Mouse (Mus musculus) myocyte (in vitro differentiated cells): ENCODE measurements around the gene Gm10188. TPM values are rescaled to one million over a fixed set of nuclear protein-coding genes. Genes with fewer than 3 reads are reported as not detected.
A peak's percentile ranks its signal among the peaks of the same experiment; 100 is the strongest.

Experiments used
- H3K27me3 ChIP-seq: one replicate; pipeline ENCODE4 v1.6.1; 2011; ENCODE audit not compliant: control insufficient read depth, insufficient read depth, insufficient read length
- H3K36me3 ChIP-seq: one replicate; pipeline ENCODE4 v1.6.1; 2011; ENCODE audit not compliant: control insufficient read depth, insufficient read depth
- H3K4me2 ChIP-seq: one replicate; pipeline ENCODE4 v1.6.1; 2011; ENCODE audit warnings: low read depth, control low read depth
- H3K4me3 ChIP-seq: one replicate; pipeline ENCODE4 v1.5.1; 2011; ENCODE audit warnings: mild to moderate bottlenecking, control low read depth, moderate library complexity
- H3K79me2 ChIP-seq: one replicate; pipeline ENCODE4 v1.6.1; 2011; ENCODE audit not compliant: control insufficient read depth, insufficient read depth
- H3ac ChIP-seq: one replicate; pipeline ENCODE4 v1.6.1; 2011; ENCODE audit not compliant: control insufficient read depth, insufficient read length
- CEBPB ChIP-seq: IDR thresholded peaks from 2 replicates; pipeline ENCODE4 v1.6.1; 2011; ENCODE audit warnings: mild to moderate bottlenecking, moderate library complexity; ENCODE audit not compliant: poor library complexity, insufficient read depth, severe bottlenecking
- E2F4 ChIP-seq: IDR thresholded peaks from one replicate; pipeline ENCODE4 v1.6.1; 2011; ENCODE audit warnings: mild to moderate bottlenecking, control low read depth, moderate library complexity; ENCODE audit not compliant: insufficient read depth
- MAX ChIP-seq: IDR thresholded peaks from one replicate; pipeline ENCODE4 v1.6.1; 2011; ENCODE audit warnings: low read depth, mild to moderate bottlenecking, control low read depth
- MYOD1 ChIP-seq, 3 experiments: IDR thresholded peaks; one replicate each; pipeline ENCODE4 v1.6.1; 2011; ENCODE audit warnings: control low read depth in 2 of 3, low read depth in 2 of 3, mild to moderate bottlenecking in 2 of 3, moderate library complexity in 1 of 3; ENCODE audit not compliant: insufficient read length in 2 of 3, control insufficient read depth in 1 of 3
- MYOG ChIP-seq, 3 experiments: IDR thresholded peaks; one replicate each; pipeline ENCODE4 v1.6.1; 2011; ENCODE audit warnings: control low read depth in 2 of 3, low read depth in 2 of 3, mild to moderate bottlenecking in 2 of 3; ENCODE audit not compliant: insufficient read length in 2 of 3, control insufficient read depth in 1 of 3, insufficient read depth in 1 of 3
- POLR2A ChIP-seq: IDR thresholded peaks from one replicate; pipeline ENCODE4 v1.6.1; 2011; ENCODE audit warnings: low read depth, mild to moderate bottlenecking, control low read depth, moderate library complexity; ENCODE audit not compliant: insufficient read length
- POLR2AphosphoS2 ChIP-seq: IDR thresholded peaks from one replicate; pipeline ENCODE4 v1.6.1; 2011; ENCODE audit warnings: low read depth, control low read depth; ENCODE audit not compliant: insufficient read length
- REST ChIP-seq: IDR thresholded peaks from one replicate; pipeline ENCODE4 v1.6.1; 2011; ENCODE audit warnings: mild to moderate bottlenecking, control low read depth, moderate library complexity; ENCODE audit not compliant: insufficient read depth, insufficient read length
- SRF ChIP-seq: IDR thresholded peaks from one replicate; pipeline ENCODE4 v1.6.1; 2011; ENCODE audit warnings: low read depth; ENCODE audit not compliant: control insufficient read depth, insufficient read length
- TCF12 ChIP-seq: IDR thresholded peaks from one replicate; pipeline ENCODE4 v1.6.1; 2011; ENCODE audit warnings: mild to moderate bottlenecking, control low read depth; ENCODE audit not compliant: poor library complexity, insufficient read depth, severe bottlenecking
- TCF3 ChIP-seq: IDR thresholded peaks from one replicate; pipeline ENCODE4 v1.6.1; 2011; ENCODE audit warnings: low read depth, control low read depth; ENCODE audit not compliant: insufficient read length
- USF1 ChIP-seq: IDR thresholded peaks from one replicate; pipeline ENCODE4 v1.6.1; 2011; ENCODE audit warnings: low read depth, mild to moderate bottlenecking, control low read depth, moderate library complexity
- polyA plus RNA-seq: library from polyadenylated mRNA; unstranded; fragments of >200 nt; fragmentation: generic; extraction: Trizol; gene quantifications from one replicate; pipeline ENCODE4 v1.2.1, GENCODE M21; 2012; ENCODE audit warnings: missing spikeins

The Gm10188 gene
- polyA plus RNA-seq, 1 experiment: not detected

DNA sequence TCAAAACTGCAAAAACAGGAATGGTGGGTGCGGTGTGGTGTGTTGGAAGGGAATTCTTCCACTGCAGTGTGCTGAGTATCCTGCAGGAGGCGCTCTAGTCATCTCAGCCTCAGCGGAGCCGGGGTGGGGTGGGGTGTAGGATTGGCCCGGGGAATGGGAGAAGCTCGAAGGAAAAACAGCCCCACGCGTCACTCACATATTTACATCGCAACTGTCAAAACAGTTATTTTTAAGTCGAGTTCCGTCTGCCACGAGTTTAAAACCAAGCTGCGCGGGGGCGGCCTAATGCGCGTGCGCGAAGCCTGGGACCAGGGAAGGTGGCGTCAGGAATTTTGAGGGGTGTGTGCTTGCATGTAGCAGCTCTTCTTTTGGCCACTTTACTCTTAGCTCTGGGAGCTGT lies 17.3 kb downstream of the Gm10188 start:
- Histone ChIP-seq H3K4me2 (peak overlapping the region; percentile 37), H3K36me3 (no peaks in the 10 kb centered on the region), H3K4me3 (no peak overlapping the region), H3ac (no peak overlapping the region), H3K27me3 (peaks cover 10% of the 10 kb centered on the region), H3K79me2 (no peaks in the 10 kb centered on the region)
- TF ChIP-seq USF1: no peak
- no peak for TF ChIP-seq MYOD1 (IDR thresholded peaks at IDR 0.05; ENCODE audit: control insufficient read depth in 1 of 3, insufficient read length in 2 of 3, low read depth in 2 of 3)
- TF ChIP-seq CEBPB: no peak
- no peak for TF ChIP-seq SRF
- TF ChIP-seq POLR2A: no peak
- no peak for TF ChIP-seq REST
- TF ChIP-seq POLR2AphosphoS2: no peak
- TF ChIP-seq E2F4: no peak
- no peak for TF ChIP-seq TCF12
- TF ChIP-seq TCF3: no peak

DNA sequence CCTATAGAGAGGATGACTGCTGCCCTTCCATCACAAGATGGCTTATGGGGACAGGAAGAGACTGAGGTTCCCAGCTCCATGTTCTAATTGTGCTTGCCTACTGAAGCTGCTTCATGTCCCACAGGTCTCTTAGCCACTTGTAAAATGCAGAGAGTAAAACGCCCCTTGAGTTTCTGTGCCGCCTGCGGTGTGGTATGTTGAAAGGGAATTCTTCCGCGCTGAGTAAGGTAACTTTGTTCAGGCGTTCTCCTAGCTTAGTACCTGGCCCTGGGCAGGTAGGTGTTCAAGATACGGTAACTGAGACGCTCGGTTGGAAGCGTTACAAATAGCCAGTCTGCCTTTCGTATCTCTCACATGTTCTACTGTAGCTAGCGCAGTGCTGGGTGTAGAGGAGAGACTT lies 17.9 kb downstream of the Gm10188 start:
- Histone ChIP-seq H3K4me2 (no peak overlapping the region), H3K36me3 (no peaks in the 10 kb centered on the region), H3K27me3 (peaks cover 10% of the 10 kb centered on the region), H3K4me3 (no peak overlapping the region), H3K79me2 (no peaks in the 10 kb centered on the region), H3ac (no peak overlapping the region)
- no peak for TF ChIP-seq E2F4
- TF ChIP-seq MAX: no peak
- no peak for TF ChIP-seq USF1
- no peak for TF ChIP-seq SRF
- no peak for TF ChIP-seq POLR2A
- no peak for TF ChIP-seq MYOD1 (IDR thresholded peaks at IDR 0.05; ENCODE audit: control insufficient read depth in 1 of 3, insufficient read length in 2 of 3, low read depth in 2 of 3)
- TF ChIP-seq TCF3: no peak
- no peak for TF ChIP-seq TCF12
- TF ChIP-seq REST: no peak
- TF ChIP-seq MYOG (IDR thresholded peaks at IDR 0.05; ENCODE audit: control insufficient read depth in 1 of 3, insufficient read depth in 1 of 3, insufficient read length in 2 of 3, low read depth in 2 of 3): no peak
- no peak for TF ChIP-seq POLR2AphosphoS2
- no peak for TF ChIP-seq CEBPB

DNA sequence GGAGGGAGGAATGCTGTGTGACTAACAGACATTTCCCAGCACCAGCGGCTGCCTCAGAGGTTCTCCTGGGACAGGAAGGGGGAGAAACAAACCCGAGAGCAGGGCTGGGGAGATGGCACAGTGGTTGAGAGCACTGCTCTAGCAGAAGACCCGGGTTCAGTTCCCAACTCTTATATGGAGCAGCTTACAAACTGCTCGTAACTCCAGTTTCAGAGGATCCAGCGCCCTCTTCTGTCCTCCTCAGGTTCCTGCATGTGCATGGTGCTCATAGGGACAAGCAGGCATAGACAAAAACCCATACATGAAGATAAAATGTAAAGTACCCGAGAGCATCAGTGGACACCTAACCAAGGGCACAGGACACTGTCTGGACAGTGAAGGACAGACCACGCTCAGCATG lies 18.6 kb downstream of the Gm10188 start:
- Histone ChIP-seq H3K27me3 (peaks cover 4% of the 10 kb centered on the region), H3K4me2 (no peak overlapping the region), H3K4me3 (no peak overlapping the region), H3ac (no peak overlapping the region), H3K79me2 (no peaks in the 10 kb centered on the region), H3K36me3 (no peaks in the 10 kb centered on the region)
- TF ChIP-seq E2F4 (no peak), POLR2A (no peak), TCF3 (no peak), MYOG (IDR thresholded peaks at IDR 0.05; ENCODE audit: control insufficient read depth in 1 of 3, insufficient read depth in 1 of 3, insufficient read length in 2 of 3, low read depth in 2 of 3) (no peak), TCF12 (no peak), USF1 (no peak), CEBPB (no peak)

DNA sequence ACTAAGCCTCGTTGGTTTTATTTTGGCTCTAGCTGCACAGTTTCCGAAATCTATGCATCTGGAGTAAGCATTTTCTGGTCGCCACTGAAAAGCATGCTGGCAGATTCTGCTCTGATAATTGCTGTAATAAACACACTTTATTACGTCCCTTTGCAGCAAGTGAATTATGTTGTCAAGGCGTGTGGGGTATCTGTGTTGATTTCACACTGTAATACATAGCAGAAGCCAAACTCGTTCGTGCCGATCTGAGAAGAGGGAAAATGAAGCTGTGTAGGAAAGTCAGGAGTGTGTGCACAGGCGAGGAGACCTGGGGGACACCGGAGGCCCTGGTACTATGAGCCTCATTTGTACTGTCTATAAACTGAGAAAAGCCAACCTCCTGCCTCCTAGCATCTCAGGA lies 20.2 kb downstream of the Gm10188 start:
- no peak overlapping the region for H3ac ChIP-seq
- no peak for TF ChIP-seq MYOD1 (IDR thresholded peaks at IDR 0.05; ENCODE audit: control insufficient read depth in 1 of 3, insufficient read length in 2 of 3, low read depth in 2 of 3)
- no peak for TF ChIP-seq E2F4
- TF ChIP-seq MYOG (IDR thresholded peaks at IDR 0.05; ENCODE audit: control insufficient read depth in 1 of 3, insufficient read depth in 1 of 3, insufficient read length in 2 of 3, low read depth in 2 of 3): no peak
- no peak for TF ChIP-seq TCF12
- TF ChIP-seq POLR2AphosphoS2: no peak
- no peak for TF ChIP-seq SRF
- no peak for TF ChIP-seq POLR2A
- TF ChIP-seq REST: no peak
- H3K4me2 ChIP-seq: no peak overlapping the region
- no peaks in the 10 kb centered on the region for H3K36me3 ChIP-seq
- no peaks in the 10 kb centered on the region for H3K27me3 ChIP-seq
- no peaks in the 10 kb centered on the region for H3K79me2 ChIP-seq
- H3K4me3 ChIP-seq: no peak overlapping the region

DNA sequence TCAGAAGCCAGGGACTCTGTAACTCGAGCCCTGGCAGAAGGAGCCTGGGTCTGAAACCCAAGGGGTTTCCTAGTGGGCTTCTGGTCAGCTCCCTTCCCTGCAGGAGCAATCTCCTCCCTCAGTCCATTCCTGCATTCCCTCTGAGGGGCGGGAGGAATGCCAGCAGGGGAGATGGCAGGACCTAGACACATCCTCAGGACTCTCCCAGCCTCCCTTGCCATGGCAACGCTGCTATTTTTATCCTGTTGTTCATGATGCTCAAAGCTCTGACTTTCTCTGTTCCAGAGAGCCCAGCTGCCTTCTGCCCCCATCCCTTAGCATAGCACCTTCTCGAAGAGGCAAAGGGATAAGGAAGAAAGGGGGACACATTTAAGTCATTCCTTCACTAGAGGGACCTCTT lies 21.4 kb downstream of the Gm10188 start:
- TF ChIP-seq E2F4: no peak
- TF ChIP-seq MYOD1 (IDR thresholded peaks at IDR 0.05; ENCODE audit: control insufficient read depth in 1 of 3, insufficient read length in 2 of 3, low read depth in 2 of 3): no peak
- no peak for TF ChIP-seq CEBPB
- TF ChIP-seq REST: no peak
- TF ChIP-seq TCF12: no peak
- no peak for TF ChIP-seq POLR2AphosphoS2
- no peaks in the 10 kb centered on the region for H3K79me2 ChIP-seq
- no peaks in the 10 kb centered on the region for H3K27me3 ChIP-seq
- no peaks in the 10 kb centered on the region for H3K36me3 ChIP-seq
- H3ac ChIP-seq: no peak overlapping the region
- no peak overlapping the region for H3K4me3 ChIP-seq
- no peak overlapping the region for H3K4me2 ChIP-seq
